Mouse (Mus musculus): ENCODE data around the gene Lrrc73. TPM values are rescaled to one million over a fixed set of nuclear protein-coding genes. Genes with fewer than 3 reads are reported as not detected.

Gene Lrrc73
- total and polyA plus RNA-seq, 3 experiments: 0.27 to 1.5 (median 0.38) TPM

GRCm38 (mm10) chr17:46254106-46254505, 775 bp downstream of the Lrrc73 start:
- no peak for TF ChIP-seq GATA2 (IDR thresholded peaks at IDR 0.05; ENCODE audit: borderline replicate concordance, low read depth, low read length)
- TF ChIP-seq TAL1 (conservative IDR thresholded peaks at IDR 0.05; ENCODE audit: low read depth, low read length): no peak
- no peak for TF ChIP-seq POLR2AphosphoS5 (IDR thresholded peaks at IDR 0.05; ENCODE audit: insufficient replicate concordance, low read depth, low read length)
- no peak for TF ChIP-seq CTCF (IDR thresholded peaks at IDR 0.05; ENCODE audit: low read depth, low read length)
- TF ChIP-seq GATA1 (IDR thresholded peaks at IDR 0.05; ENCODE audit: borderline replicate concordance, low read length): no peak
- Histone ChIP-seq H3K9me3 (replicated peaks) (peaks cover 3% of the 10 kb centered on the region), H3K27me3 (ENCODE audit: insufficient read depth, low read length) (peaks cover 7% of the 10 kb centered on the region; the same call in 1 of the 2 replicates), H3K4me3 (ENCODE audit: low read depth, low read length) (peak overlapping the region; percentile 69), H3K36me3 (replicated peaks) (peaks cover 88% of the 10 kb centered on the region), H3K4me1 (ENCODE audit: insufficient read depth, low read depth, low read length) (peaks cover 63% of the 10 kb centered on the region)
- DNase-seq (ENCODE audit: low spot score) (no peak), ATAC-seq (ENCODE audit: extremely low read depth, insufficient number of reproducible peaks, low FRiP score, poor library complexity, severe bottlenecking) (no peak)

- Histone ChIP-seq H3K9me3 (replicated peaks) (peaks cover 3% of the 10 kb centered on the region), H3K4me3 (ENCODE audit: low read depth, low read length) (no peak overlapping the region), H3K27me3 (ENCODE audit: insufficient read depth, low read length) (peaks cover 7% of the 10 kb centered on the region; the same call in 1 of the 2 replicates), H3K4me1 (ENCODE audit: insufficient read depth, low read depth, low read length) (peaks cover 53% of the 10 kb centered on the region), H3K36me3 (replicated peaks) (peaks cover 88% of the 10 kb centered on the region)
- no peak for TF ChIP-seq CTCF (IDR thresholded peaks at IDR 0.05; ENCODE audit: low read depth, low read length)
- TF ChIP-seq GATA2 (IDR thresholded peaks at IDR 0.05; ENCODE audit: borderline replicate concordance, low read depth, low read length): no peak
- TF ChIP-seq TAL1 (conservative IDR thresholded peaks at IDR 0.05; ENCODE audit: low read depth, low read length): no peak
- TF ChIP-seq POLR2AphosphoS5 (IDR thresholded peaks at IDR 0.05; ENCODE audit: insufficient replicate concordance, low read depth, low read length): no peak
- no peak for TF ChIP-seq GATA1 (IDR thresholded peaks at IDR 0.05; ENCODE audit: borderline replicate concordance, low read length)
- no peak for ATAC-seq (ENCODE audit: extremely low read depth, insufficient number of reproducible peaks, low FRiP score, poor library complexity, severe bottlenecking)
- DNase-seq (ENCODE audit: low spot score): no peak
These were observed 1.8 kb downstream of the Lrrc73 start for GRCm38 (mm10) chr17:46255147-46255546.

- DNase-seq (ENCODE audit: low spot score): no peak
- peaks cover 7% of the 10 kb centered on the region; the same call in 1 of the 2 replicates for H3K27me3 ChIP-seq (ENCODE audit: insufficient read depth, low read length)
- H3K4me1 ChIP-seq (ENCODE audit: insufficient read depth, low read depth, low read length): peaks cover 34% of the 10 kb centered on the region
- TF ChIP-seq TAL1 (conservative IDR thresholded peaks at IDR 0.05; ENCODE audit: low read depth, low read length): no peak
- no peak for TF ChIP-seq GATA2 (IDR thresholded peaks at IDR 0.05; ENCODE audit: borderline replicate concordance, low read depth, low read length)
- TF ChIP-seq POLR2AphosphoS5 (IDR thresholded peaks at IDR 0.05; ENCODE audit: insufficient replicate concordance, low read depth, low read length): no peak
- TF ChIP-seq GATA1 (IDR thresholded peaks at IDR 0.05; ENCODE audit: borderline replicate concordance, low read length): no peak
- no peak for TF ChIP-seq CTCF (IDR thresholded peaks at IDR 0.05; ENCODE audit: low read depth, low read length)
- no peak for ATAC-seq (ENCODE audit: extremely low read depth, insufficient number of reproducible peaks, low FRiP score, poor library complexity, severe bottlenecking)
- no peak overlapping the region for H3K4me3 ChIP-seq (ENCODE audit: low read depth, low read length)
- peaks cover 88% of the 10 kb centered on the region for H3K36me3 ChIP-seq (replicated peaks)
- peaks cover 3% of the 10 kb centered on the region for H3K9me3 ChIP-seq (replicated peaks)
These were observed 5.1 kb downstream of the Lrrc73 start for GRCm38 (mm10) chr17:46258279-46259053.

GRCm38 (mm10) chr17:46259675-46260074, 6.3 kb downstream of the Lrrc73 start:
- Histone ChIP-seq H3K9me3 (replicated peaks) (no peaks in the 10 kb centered on the region), H3K36me3 (replicated peaks) (peaks cover 94% of the 10 kb centered on the region), H3K27me3 (ENCODE audit: insufficient read depth, low read length) (peaks cover 2% of the 10 kb centered on the region; the same call in 1 of the 2 replicates), H3K4me1 (ENCODE audit: insufficient read depth, low read depth, low read length) (peaks cover 25% of the 10 kb centered on the region), H3K4me3 (ENCODE audit: low read depth, low read length) (no peak overlapping the region)
- DNase-seq (ENCODE audit: low spot score) (no peak), ATAC-seq (ENCODE audit: extremely low read depth, insufficient number of reproducible peaks, low FRiP score, poor library complexity, severe bottlenecking) (no peak)
- TF ChIP-seq CTCF (IDR thresholded peaks at IDR 0.05; ENCODE audit: low read depth, low read length) (no peak), POLR2AphosphoS5 (IDR thresholded peaks at IDR 0.05; ENCODE audit: insufficient replicate concordance, low read depth, low read length) (no peak)

GRCm38 (mm10) chr17:46262201-46262694, 8.9 kb downstream of the Lrrc73 start:
- TF ChIP-seq POLR2AphosphoS5 (IDR thresholded peaks at IDR 0.05; ENCODE audit: insufficient replicate concordance, low read depth, low read length): no peak
- no peak for TF ChIP-seq GATA1 (IDR thresholded peaks at IDR 0.05; ENCODE audit: borderline replicate concordance, low read length)
- TF ChIP-seq GATA2 (IDR thresholded peaks at IDR 0.05; ENCODE audit: borderline replicate concordance, low read depth, low read length): no peak
- TF ChIP-seq CTCF (IDR thresholded peaks at IDR 0.05; ENCODE audit: low read depth, low read length): no peak
- no peak for TF ChIP-seq TAL1 (conservative IDR thresholded peaks at IDR 0.05; ENCODE audit: low read depth, low read length)
- H3K4me1 ChIP-seq (ENCODE audit: insufficient read depth, low read depth, low read length): peaks cover 28% of the 10 kb centered on the region
- H3K4me3 ChIP-seq (ENCODE audit: low read depth, low read length): no peak overlapping the region
- no peak for DNase-seq (ENCODE audit: low spot score)
- H3K36me3 ChIP-seq (replicated peaks): peaks cover 100% of the 10 kb centered on the region
- no peaks in the 10 kb centered on the region for H3K27me3 ChIP-seq (ENCODE audit: insufficient read depth, low read length)
- no peak for ATAC-seq (ENCODE audit: extremely low read depth, insufficient number of reproducible peaks, low FRiP score, poor library complexity, severe bottlenecking)
- H3K9me3 ChIP-seq (replicated peaks): no peaks in the 10 kb centered on the region

- peaks cover 28% of the 10 kb centered on the region for H3K4me1 ChIP-seq (ENCODE audit: insufficient read depth, low read depth, low read length)
- no peak for DNase-seq (ENCODE audit: low spot score)
- H3K9me3 ChIP-seq (replicated peaks): no peaks in the 10 kb centered on the region
- peaks cover 99% of the 10 kb centered on the region for H3K36me3 ChIP-seq (replicated peaks)
- TF ChIP-seq CTCF (IDR thresholded peaks at IDR 0.05; ENCODE audit: low read depth, low read length) (no peak), TAL1 (conservative IDR thresholded peaks at IDR 0.05; ENCODE audit: low read depth, low read length) (no peak), GATA1 (IDR thresholded peaks at IDR 0.05; ENCODE audit: borderline replicate concordance, low read length) (no peak), POLR2AphosphoS5 (IDR thresholded peaks at IDR 0.05; ENCODE audit: insufficient replicate concordance, low read depth, low read length) (no peak), GATA2 (IDR thresholded peaks at IDR 0.05; ENCODE audit: borderline replicate concordance, low read depth, low read length) (no peak)
- H3K27me3 ChIP-seq (ENCODE audit: insufficient read depth, low read length): no peaks in the 10 kb centered on the region
- no peak for ATAC-seq (ENCODE audit: extremely low read depth, insufficient number of reproducible peaks, low FRiP score, poor library complexity, severe bottlenecking)
- no peak overlapping the region for H3K4me3 ChIP-seq (ENCODE audit: low read depth, low read length)
These were observed 12.2 kb downstream of the Lrrc73 start for GRCm38 (mm10) chr17:46265502-46265901.

Data from G1E (cell line).